Mouse (Mus musculus) MEL (cell line): Measurements from ENCODE around the gene Slc25a34. TPM values are rescaled to one million over a fixed set of nuclear protein-coding genes. Genes with fewer than 3 reads are reported as not detected.

ENCODE experiments used
- DNase-seq: peaks from one replicate; pipeline ENCODE4 v3.0.0; 2011; ENCODE audit warnings: low read depth, low spot score
- H3K27ac ChIP-seq: 2 replicates; pipeline ENCODE4 v1.5.1; 2012; ENCODE audit warnings: low read depth, mild to moderate bottlenecking, control low read depth, low read length, moderate library complexity; ENCODE audit not compliant: control insufficient read depth
- H3K27me3 ChIP-seq, 2 experiments: fragments of 150-350 bp in 1 of 2; sonication (generic) in 1 of 2; 2 replicates each; pipeline ENCODE4 v1.6.1; 2012; ENCODE audit warnings: low read length in 2 of 2, mild to moderate bottlenecking in 2 of 2, improper control_type of control experiment in 1 of 2, moderate library complexity in 1 of 2; ENCODE audit not compliant: insufficient read depth in 2 of 2, control insufficient read depth in 1 of 2
- H3K36me3 ChIP-seq, 2 experiments: 2 replicates each; pipeline ENCODE4 v1.6.1; 2012 to 2014; ENCODE audit warnings: low read length in 2 of 2, improper control_type of control experiment in 1 of 2, inconsistent platforms in 1 of 2, mild to moderate bottlenecking in 1 of 2; ENCODE audit not compliant: insufficient read depth in 2 of 2, control insufficient read depth in 1 of 2
- H3K4me1 ChIP-seq, 2 experiments: fragments of 150-350 bp in 1 of 2; sonication (generic) in 1 of 2; 2 replicates each; pipeline ENCODE4 v1.6.1; 2012; ENCODE audit warnings: low read length in 2 of 2, improper control_type of control experiment in 1 of 2, mild to moderate bottlenecking in 1 of 2; ENCODE audit not compliant: insufficient read depth in 2 of 2, control insufficient read depth in 1 of 2
- H3K4me3 ChIP-seq, 2 experiments: fragments of 150-350 bp in 1 of 2; sonication (generic) in 1 of 2; 2 replicates each; pipeline ENCODE4 v1.5.1; 2012; ENCODE audit warnings: low read depth in 2 of 2, low read length in 2 of 2, mild to moderate bottlenecking in 2 of 2, moderate library complexity in 2 of 2, control low read depth in 1 of 2, improper control_type of control experiment in 1 of 2; ENCODE audit not compliant: control insufficient read depth in 1 of 2, insufficient read depth in 1 of 2
- H3K79me2 ChIP-seq: 2 replicates; pipeline ENCODE4 v1.6.1; 2012; ENCODE audit warnings: mild to moderate bottlenecking, low read length, moderate library complexity; ENCODE audit not compliant: control insufficient read depth, poor library complexity, insufficient read depth
- H3K9ac ChIP-seq: 2 replicates; pipeline ENCODE4 v1.6.1; 2012; ENCODE audit warnings: low read depth, mild to moderate bottlenecking, control low read depth, low read length, moderate library complexity; ENCODE audit not compliant: control insufficient read depth, poor library complexity, severe bottlenecking
- H3K9me3 ChIP-seq: fragments of 150-350 bp; sonication (generic); replicated peaks from 2 replicates; pipeline ENCODE4 v1.6.1; 2012; ENCODE audit warnings: mild to moderate bottlenecking, low read length, improper control_type of control experiment, moderate library complexity; ENCODE audit not compliant: insufficient read depth
- CHD1 ChIP-seq: IDR thresholded peaks from 2 replicates; pipeline ENCODE4 v1.6.1; 2012; ENCODE audit warnings: low read depth, mild to moderate bottlenecking, inconsistent platforms, low read length, improper control_type of control experiment
- CTCF ChIP-seq, 3 experiments: IDR thresholded peaks in 2 of 3; conservative IDR thresholded peaks in 1 of 3; 2 replicates each; pipeline ENCODE4 v1.5.1; 2011 to 2012; ENCODE audit warnings: low read length in 3 of 3, low read depth in 2 of 3, mild to moderate bottlenecking in 2 of 3, improper control_type of control experiment in 1 of 3, inconsistent platforms in 1 of 3, mixed read lengths in 1 of 3, moderate library complexity in 1 of 3; ENCODE audit not compliant: control insufficient read depth in 1 of 3, insufficient read depth in 1 of 3, poor library complexity in 1 of 3, severe bottlenecking in 1 of 3
- ELF1 ChIP-seq: IDR thresholded peaks from 2 replicates; pipeline ENCODE4 v1.6.1; 2014; ENCODE audit warnings: low read depth, mild to moderate bottlenecking, inconsistent platforms, low read length, improper control_type of control experiment, moderate library complexity
- ETS1 ChIP-seq: IDR thresholded peaks from 2 replicates; pipeline ENCODE4 v1.6.1; 2012; ENCODE audit warnings: low read depth, mild to moderate bottlenecking, inconsistent platforms, low read length, improper control_type of control experiment, moderate library complexity
- KAT2A ChIP-seq: conservative IDR thresholded peaks from 2 replicates; pipeline ENCODE4 v1.6.1; 2012; ENCODE audit warnings: low read depth, low read length, improper control_type of control experiment, inconsistent platforms
- MAFK ChIP-seq: IDR thresholded peaks from 2 replicates; pipeline ENCODE4 v1.6.1; 2011; ENCODE audit warnings: low read depth, mild to moderate bottlenecking, low read length, improper control_type of control experiment, borderline replicate concordance
- MAZ ChIP-seq: IDR thresholded peaks from 2 replicates; pipeline ENCODE4 v1.6.1; 2012; ENCODE audit warnings: low read depth, mild to moderate bottlenecking, inconsistent platforms, low read length, improper control_type of control experiment
- MEF2A ChIP-seq: IDR thresholded peaks from 2 replicates; pipeline ENCODE4 v1.6.1; 2014; ENCODE audit warnings: low read depth, mild to moderate bottlenecking, inconsistent platforms, low read length, improper control_type of control experiment; ENCODE audit not compliant: poor library complexity, insufficient replicate concordance, severe bottlenecking; ENCODE audit errors: extremely low read depth
- MYB ChIP-seq: IDR thresholded peaks from 2 replicates; pipeline ENCODE4 v1.6.1; 2011; ENCODE audit warnings: mild to moderate bottlenecking, low read depth, low read length, improper control_type of control experiment
- MYC ChIP-seq: IDR thresholded peaks from 2 replicates; pipeline ENCODE4 v1.6.1; 2011; ENCODE audit warnings: low read depth, mild to moderate bottlenecking, low read length, improper control_type of control experiment, moderate library complexity
- NELFE ChIP-seq: IDR thresholded peaks from 2 replicates; pipeline ENCODE4 v1.6.1; 2011; ENCODE audit warnings: low read depth, low read length, improper control_type of control experiment
- POLR2AphosphoS2 ChIP-seq: IDR thresholded peaks from 2 replicates; pipeline ENCODE4 v1.6.1; 2011; ENCODE audit warnings: low read length, improper control_type of control experiment
- POLR2AphosphoS5 ChIP-seq: IDR thresholded peaks from 2 replicates; pipeline ENCODE4 v1.6.1; 2012; ENCODE audit warnings: low read depth, borderline replicate concordance, mild to moderate bottlenecking, inconsistent platforms, low read length, moderate library complexity, mixed read lengths
- RAD21 ChIP-seq: IDR thresholded peaks from 2 replicates; pipeline ENCODE4 v1.6.1; 2011; ENCODE audit warnings: mild to moderate bottlenecking, low read depth, low read length, improper control_type of control experiment
- RCOR1 ChIP-seq: IDR thresholded peaks from 2 replicates; pipeline ENCODE4 v1.6.1; 2012; ENCODE audit warnings: low read depth, mild to moderate bottlenecking, inconsistent platforms, low read length, improper control_type of control experiment
- SIN3A ChIP-seq: IDR thresholded peaks from 2 replicates; pipeline ENCODE4 v1.6.1; 2012; ENCODE audit warnings: low read length, improper control_type of control experiment, inconsistent platforms
- SMC3 ChIP-seq: IDR thresholded peaks from 2 replicates; pipeline ENCODE4 v1.6.1; 2011; ENCODE audit warnings: low read depth, low read length, improper control_type of control experiment
- TCF12 ChIP-seq: IDR thresholded peaks from 2 replicates; pipeline ENCODE4 v1.6.1; 2014; ENCODE audit warnings: low read depth, mild to moderate bottlenecking, inconsistent platforms, low read length, improper control_type of control experiment, moderate library complexity
- UBTF ChIP-seq: IDR thresholded peaks from 2 replicates; pipeline ENCODE4 v1.6.1; 2012; ENCODE audit warnings: low read depth, mild to moderate bottlenecking, inconsistent platforms, low read length, improper control_type of control experiment, moderate library complexity, borderline replicate concordance; ENCODE audit not compliant: insufficient read depth
- USF1 ChIP-seq: IDR thresholded peaks from 2 replicates; pipeline ENCODE4 v1.6.1; 2014; ENCODE audit warnings: low read depth, mild to moderate bottlenecking, inconsistent platforms, low read length, improper control_type of control experiment, moderate library complexity
- ZKSCAN1 ChIP-seq: IDR thresholded peaks from 2 replicates; pipeline ENCODE4 v1.6.1; 2012; ENCODE audit warnings: low read depth, mild to moderate bottlenecking, inconsistent platforms, low read length, improper control_type of control experiment, moderate library complexity
- ZNF384 ChIP-seq: IDR thresholded peaks from 2 replicates; pipeline ENCODE4 v1.6.1; 2012; ENCODE audit warnings: low read depth, mild to moderate bottlenecking, inconsistent platforms, low read length, improper control_type of control experiment
- polyA plus RNA-seq, 2 experiments: library from polyadenylated mRNA; stranded (reverse) in 1 of 2; unstranded in 1 of 2; fragments of >175 nt in 1 of 2; fragments of >200 nt in 1 of 2; gene quantifications; 2 replicates each; pipeline versions ENCODE4 v1.2.1 to v1.2.4; 2012; ENCODE audit warnings: low replicate concordance in 2 of 2, low read depth in 1 of 2; ENCODE audit not compliant: insufficient read length in 2 of 2, insufficient read depth in 1 of 2, missing spikeins in 1 of 2
- total RNA-seq: library from RNA; depleted of rRNA; stranded (reverse); fragments of 300-350 nt; gene quantifications from 2 replicates; pipeline ENCODE4 v1.2.3, GENCODE M21; 2012

Gene Slc25a34
- total and polyA plus RNA-seq, 3 experiments = 0.10 TPM; not detected in 2

GRCm38 (mm10) chr4:141659739-141660138 lies 36.1 kb upstream of the Slc25a34 start:
- Histone ChIP-seq H3K4me3 (no peak overlapping the region), H3K9me3 (no peaks in the 10 kb centered on the region), H3K4me1 (peaks cover 2 to 14% of the 10 kb centered on the region in 2 experiments; a peak in 3 of 4 replicates), H3K9ac (no peak overlapping the region), H3K79me2 (peaks cover 16% of the 10 kb centered on the region), H3K27ac (no peak overlapping the region), H3K36me3 (peaks cover 0 to 8% of the 10 kb centered on the region in 2 experiments; a peak in 2 of 4 replicates), H3K27me3 (no peaks in the 10 kb centered on the region)
- no peak for DNase-seq
- TF ChIP-seq SIN3A = no peak
- TF ChIP-seq ELF1 = no peak
- TF ChIP-seq MAFK = no peak
- no peak for TF ChIP-seq ETS1
- no peak for TF ChIP-seq MEF2A
- TF ChIP-seq MAZ = no peak
- TF ChIP-seq CTCF (IDR thresholded peaks at IDR 0.05 in 2 of 3, conservative IDR thresholded peaks at IDR 0.05 in 1 of 3; ENCODE audit: control insufficient read depth in 1 of 3, insufficient read depth in 1 of 3, low read depth in 2 of 3, low read length in 3 of 3, poor library complexity in 1 of 3, severe bottlenecking in 1 of 3) = peak in 2 of 3 experiments; percentile 46 to 51; a peak in 4 of 6 replicates
- no peak for TF ChIP-seq UBTF
- peak; percentile 25 for TF ChIP-seq SMC3
- TF ChIP-seq ZKSCAN1 = no peak
- TF ChIP-seq ZNF384 = no peak
- no peak for TF ChIP-seq TCF12
- TF ChIP-seq MYB = no peak
- no peak for TF ChIP-seq USF1
- no peak for TF ChIP-seq POLR2AphosphoS5
- no peak for TF ChIP-seq KAT2A
- TF ChIP-seq RCOR1 = no peak
- no peak for TF ChIP-seq CHD1
- no peak for TF ChIP-seq MYC
- no peak for TF ChIP-seq NELFE
- no peak for TF ChIP-seq POLR2AphosphoS2
- peak; percentile 22 for TF ChIP-seq RAD21
